Mouse (Mus musculus) subcutaneous adipose tissue, adult 2 months (tissue): Measurements from ENCODE around the gene Extl2. TPM values are rescaled to one million over a fixed set of nuclear protein-coding genes. Genes with fewer than 3 reads are reported as not detected.

Experiments
- polyA plus RNA-seq: library from polyadenylated mRNA; depleted of rRNA; stranded (reverse); fragments of >200 nt; gene quantifications from 2 replicates; pipeline ENCODE4 v1.2.3, GENCODE M21; 2012; ENCODE audit warnings: low replicate concordance; rRNA removed

Extl2 gene
- polyA plus RNA-seq = 8.4 and 17.0 TPM in 2 replicates

DNA sequence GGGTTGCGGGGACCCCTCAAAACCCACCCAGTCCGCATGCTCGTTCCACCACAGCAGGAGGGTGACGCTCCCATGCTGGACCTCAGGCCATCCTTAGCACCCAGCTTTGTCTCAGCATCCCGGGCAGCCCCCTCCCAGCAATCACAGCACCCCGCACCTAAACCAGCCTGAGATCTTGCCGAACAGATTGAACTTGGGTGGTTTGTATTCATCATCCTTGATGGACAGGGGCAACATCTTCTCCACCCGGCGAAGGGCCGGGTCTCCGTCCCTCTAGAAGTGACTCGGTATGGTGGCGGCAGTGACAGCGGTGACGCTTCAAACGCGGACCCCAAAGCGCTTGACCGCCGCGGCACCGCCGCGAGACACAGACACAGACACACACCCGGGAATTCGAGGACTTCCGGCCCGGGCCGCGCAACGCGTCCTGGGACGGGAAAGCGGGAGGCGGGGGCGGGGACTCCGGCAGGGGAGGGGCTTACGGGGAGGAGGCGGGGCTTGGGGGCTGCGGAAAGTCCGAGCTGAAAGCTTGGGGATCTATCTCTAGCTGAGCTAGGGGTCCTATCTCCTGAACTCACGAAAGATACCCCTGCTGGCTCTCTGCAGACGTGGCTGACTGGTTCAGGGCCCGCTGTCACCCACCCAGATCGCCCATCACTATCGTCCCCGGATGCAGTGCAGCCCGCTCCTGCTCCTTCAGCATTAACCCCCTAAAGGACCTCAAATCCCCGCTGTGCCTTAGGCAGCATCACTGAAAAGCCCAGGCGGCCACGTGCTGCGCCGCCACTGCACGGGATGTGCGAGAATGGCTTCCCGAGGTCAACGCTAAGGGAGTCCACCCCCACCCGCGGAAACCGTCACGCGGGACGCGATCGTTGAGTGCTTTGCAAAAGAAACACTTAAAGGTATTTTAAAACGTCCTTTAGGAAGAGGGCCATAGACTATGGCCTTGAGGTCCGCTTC lies at the start of gene Extl2, which contains the start of gene Slc30a7:
TSS of gene Extl2 (plus strand) at position 485 of the 963 bp plus-strand sequence.
TSS of gene Slc30a7 (minus strand) at position 429 of the 963 bp plus-strand sequence.

Other genes starting within 250 kb of the Extl2 start
- gene Dph5, start 119.6 kb upstream of the Extl2 start, polyA plus RNA-seq = 6.9 and 9.1 TPM in 2 replicates
- 12.4 and 19.5 TPM in 2 replicates for gene Slc30a7, start 56 bp upstream of the Extl2 start, polyA plus RNA-seq
- gene Vcam1, start 122.2 kb downstream of the Extl2 start, polyA plus RNA-seq = 7.3 and 8.4 TPM in 2 replicates
- 0.21 and 1.1 TPM in 2 replicates for gene Gpr88, start 246.0 kb downstream of the Extl2 start, polyA plus RNA-seq